In genomic region chr19:4625179-4625828, GRCm38 (mm10) we compare ENCODE assay signal across 8 mouse cellular contexts. TPM values are rescaled to one million over a fixed set of nuclear protein-coding genes. Genes with fewer than 3 reads are reported as not detected.
DNase-seq lines count a peak whose midpoint lies in the region; ATAC-seq lines count a peak whose summit lies in the region.

TSS of gene Rce1 (minus strand) at chr19:4625641.

- H3K4me3 ChIP-seq in hindbrain, embryonic 15.5 days = peak within 1 kb of the TSS; percentile 69

- H3K4me1 ChIP-seq in hindbrain, embryonic 15.5 days (replicated peaks) = peaks cover 50% of the 10 kb centered on the region

- peak within 1 kb of the TSS; percentile 92 for H3K27ac ChIP-seq in hindbrain, embryonic 15.5 days (replicated peaks)

- DNase-seq in WW6 (ENCODE audit: low read depth, low spot score) = peak; percentile 62
- peak; percentile 90 for DNase-seq in cerebellum, postnatal 36 days
- peak; percentile 89 for DNase-seq in gastrocnemius, adult 18-20 months (ENCODE audit: low spot score)
- DNase-seq in left cerebral cortex, adult 11 months (ENCODE audit: low spot score) = peak; percentile 81
- DNase-seq in lung, postnatal 4 days = peak; percentile 93
- peak; percentile 94 for DNase-seq in retina, postnatal 1 day
- peak; percentile 96 for DNase-seq in thymus, postnatal 4 days

- H3K9me3 ChIP-seq in hindbrain, embryonic 15.5 days = no peaks in the 10 kb centered on the region

- peak within 1 kb of the TSS; percentile 97 for H3K4me2 ChIP-seq in hindbrain, embryonic 15.5 days

- under 1% methylated on average over 59 of the region's 64 CpGs for WGBS in hindbrain, embryonic 15.5 days

- peak; percentile 90 for ATAC-seq in hindbrain, embryonic 15.5 days (ENCODE audit: low FRiP score, low read depth)

- H3K27me3 ChIP-seq in hindbrain, embryonic 15.5 days = no peaks in the 10 kb centered on the region

- peaks cover 17% of the 10 kb centered on the region for H3K36me3 ChIP-seq in hindbrain, embryonic 15.5 days

- H3K9ac ChIP-seq in hindbrain, embryonic 15.5 days = peak within 1 kb of the TSS; percentile 72

RNA-seq across cellular contexts. Expression of gene Rce1, which starts in this region (rescaled TPM):
- total RNA-seq in gastrocnemius, adult 18-20 months (2021) = 1 to 10 TPM; 4.3 to 4.5 TPM
- polyA plus RNA-seq in hindbrain, embryonic 15.5 days (2015; fragmentation: Nextera tagmentation; extraction: Ambion mirVana) = 50.6 and 54.2 TPM in 2 replicates

Comparison
In these comparisons a context has a peak if more than half of its experiments do, and no peak if none do; other contexts are left out.
1. Peak in every context shown above with its lines: DNase-seq, ATAC-seq, H3K4me3 ChIP-seq and H3K27ac ChIP-seq.